Mouse (Mus musculus): ENCODE measurements at regions not wholly inside any gene's neighbourhood (a gene's known extent, or its start where the extent isn't known, plus 50 kb on each side); places are given as distances from the start of the nearest gene placed in this dataset.

GRCm38 (mm10) chr1:151078909-151079522 lies 85.8 kb upstream of the Hmcn1 start:
- Histone ChIP-seq H3K27ac (peak overlapping the region; percentile 93), H3K9ac (peak overlapping the region; percentile 64), H3K4me1 (peaks cover 65% of the 10 kb centered on the region), H3K36me3 (no peaks in the 10 kb centered on the region), H3K4me2 (peak overlapping the region; percentile 65), H3K4me3 (no peak overlapping the region), H3K27me3 (replicated peaks) (no peaks in the 10 kb centered on the region), H3K9me3 (replicated peaks) (no peaks in the 10 kb centered on the region)
- 30% methylated on average over 16 of the region's 16 CpGs for WGBS (ENCODE audit: insufficient replicate concordance)
- ATAC-seq = peak; percentile 58

- Histone ChIP-seq H3K4me3 (peak overlapping the region; percentile 22), H3K4me1 (peaks cover 61% of the 10 kb centered on the region), H3K27ac (peak overlapping the region; percentile 93), H3K27me3 (replicated peaks) (no peaks in the 10 kb centered on the region), H3K9ac (peak overlapping the region; percentile 64), H3K4me2 (peak overlapping the region; percentile 65), H3K9me3 (replicated peaks) (no peaks in the 10 kb centered on the region), H3K36me3 (no peaks in the 10 kb centered on the region)
- 34% methylated on average over 15 of the region's 15 CpGs for WGBS (ENCODE audit: insufficient replicate concordance)
- peak; percentile 95 for ATAC-seq
Measured at GRCm38 (mm10) chr1:151079614-151080360, 86.6 kb upstream of the Hmcn1 start.

GRCm38 (mm10) chr1:151080510-151080980 lies 87.3 kb upstream of the Hmcn1 start:
- Histone ChIP-seq H3K4me3 (no peak overlapping the region; the same call in 1 of the 2 replicates), H3K36me3 (no peaks in the 10 kb centered on the region), H3K27me3 (replicated peaks) (no peaks in the 10 kb centered on the region), H3K9ac (peak overlapping the region; percentile 68), H3K27ac (peak overlapping the region; percentile 93), H3K4me2 (peak overlapping the region; percentile 65), H3K9me3 (replicated peaks) (no peaks in the 10 kb centered on the region), H3K4me1 (peaks cover 57% of the 10 kb centered on the region)
- 40% methylated on average over 9 of the region's 9 CpGs for WGBS (ENCODE audit: insufficient replicate concordance)
- peak; percentile 34 for ATAC-seq

GRCm38 (mm10) chr1:151082510-151083033 lies 89.3 kb upstream of the Hmcn1 start:
- H3K27ac ChIP-seq = no peak overlapping the region; the same call in 1 of the 2 replicates
- no peak overlapping the region for H3K9ac ChIP-seq
- peaks cover 70% of the 10 kb centered on the region for H3K4me1 ChIP-seq
- H3K27me3 ChIP-seq (replicated peaks) = peaks cover 4% of the 10 kb centered on the region; the same call in 1 of the 2 replicates
- H3K4me3 ChIP-seq = no peak overlapping the region
- H3K4me2 ChIP-seq = no peak overlapping the region
- no peak for ATAC-seq
- H3K9me3 ChIP-seq (replicated peaks) = no peaks in the 10 kb centered on the region
- no peaks in the 10 kb centered on the region for H3K36me3 ChIP-seq
- 82% methylated on average over 5 of the region's 5 CpGs for WGBS (ENCODE audit: insufficient replicate concordance)

GRCm38 (mm10) chr1:151083806-151084205 lies 90.6 kb upstream of the Hmcn1 start:
- Histone ChIP-seq H3K4me3 (no peak overlapping the region), H3K9ac (no peak overlapping the region), H3K4me1 (peaks cover 70% of the 10 kb centered on the region), H3K27ac (no peak overlapping the region), H3K4me2 (no peak overlapping the region), H3K9me3 (replicated peaks) (no peaks in the 10 kb centered on the region), H3K27me3 (replicated peaks) (peaks cover 4% of the 10 kb centered on the region; the same call in 1 of the 2 replicates), H3K36me3 (no peaks in the 10 kb centered on the region)
- 28% methylated on average over 2 of the region's 2 CpGs for WGBS (ENCODE audit: insufficient replicate concordance)
- ATAC-seq = no peak

- no peaks in the 10 kb centered on the region for H3K36me3 ChIP-seq
- H3K9me3 ChIP-seq (replicated peaks) = no peaks in the 10 kb centered on the region
- no peak overlapping the region for H3K4me2 ChIP-seq
- H3K4me3 ChIP-seq = no peak overlapping the region
- WGBS (ENCODE audit: insufficient replicate concordance) = 72% methylated on average over 22 of the region's 22 CpGs
- H3K27ac ChIP-seq = no peak overlapping the region
- no peak for ATAC-seq
- H3K9ac ChIP-seq = no peak overlapping the region
- peaks cover 56% of the 10 kb centered on the region for H3K4me1 ChIP-seq
- H3K27me3 ChIP-seq (replicated peaks) = peaks cover 4% of the 10 kb centered on the region; the same call in 1 of the 2 replicates
Measured at GRCm38 (mm10) chr1:151086111-151086859, 93.0 kb upstream of the Hmcn1 start.

GRCm38 (mm10) chr1:151087151-151087660 lies 94.0 kb upstream of the Hmcn1 start:
- Histone ChIP-seq H3K27me3 (replicated peaks) (peaks cover 4% of the 10 kb centered on the region; the same call in 1 of the 2 replicates), H3K4me1 (peaks cover 49% of the 10 kb centered on the region), H3K4me3 (no peak overlapping the region), H3K27ac (no peak overlapping the region), H3K9ac (peak overlapping the region; percentile 1; the same call in 1 of the 2 replicates), H3K4me2 (no peak overlapping the region), H3K36me3 (no peaks in the 10 kb centered on the region), H3K9me3 (replicated peaks) (no peaks in the 10 kb centered on the region)
- no peak for ATAC-seq
- 53% methylated on average over 8 of the region's 8 CpGs for WGBS (ENCODE audit: insufficient replicate concordance)

GRCm38 (mm10) chr1:151087811-151088511 lies 94.4 kb upstream of the Gm47985 start:
- H3K9me3 ChIP-seq (replicated peaks) = no peaks in the 10 kb centered on the region
- no peaks in the 10 kb centered on the region for H3K36me3 ChIP-seq
- no peak for ATAC-seq
- H3K4me3 ChIP-seq = no peak overlapping the region
- peaks cover 4% of the 10 kb centered on the region; the same call in 1 of the 2 replicates for H3K27me3 ChIP-seq (replicated peaks)
- H3K4me2 ChIP-seq = no peak overlapping the region
- no peak overlapping the region for H3K27ac ChIP-seq
- peak overlapping the region; percentile 1; the same call in 1 of the 2 replicates for H3K9ac ChIP-seq
- peaks cover 49% of the 10 kb centered on the region for H3K4me1 ChIP-seq
- whole genome bisulfite sequencing (ENCODE audit: insufficient replicate concordance) = 76% methylated on average over 14 of the region's 14 CpGs

GRCm38 (mm10) chr1:151088535-151089125 lies 93.7 kb upstream of the Gm47985 start:
- peaks cover 53% of the 10 kb centered on the region for H3K4me1 ChIP-seq
- H3K4me3 ChIP-seq = no peak overlapping the region
- H3K9ac ChIP-seq = no peak overlapping the region
- no peak for ATAC-seq
- WGBS (ENCODE audit: insufficient replicate concordance) = 73% methylated on average over 11 of the region's 11 CpGs
- no peak overlapping the region for H3K27ac ChIP-seq
- no peaks in the 10 kb centered on the region for H3K9me3 ChIP-seq (replicated peaks)
- peaks cover 4% of the 10 kb centered on the region; the same call in 1 of the 2 replicates for H3K27me3 ChIP-seq (replicated peaks)
- H3K4me2 ChIP-seq = no peak overlapping the region
- no peaks in the 10 kb centered on the region for H3K36me3 ChIP-seq

- ATAC-seq = no peak
- Histone ChIP-seq H3K4me3 (no peak overlapping the region), H3K4me2 (no peak overlapping the region), H3K4me1 (peaks cover 71% of the 10 kb centered on the region), H3K27ac (peak overlapping the region; percentile 37; the same call in 1 of the 2 replicates), H3K27me3 (replicated peaks) (peaks cover 4% of the 10 kb centered on the region; the same call in 1 of the 2 replicates), H3K9me3 (replicated peaks) (no peaks in the 10 kb centered on the region), H3K9ac (no peak overlapping the region), H3K36me3 (no peaks in the 10 kb centered on the region)
- 71% methylated on average over 4 of the region's 4 CpGs for WGBS (ENCODE audit: insufficient replicate concordance)
Measured at GRCm38 (mm10) chr1:151092035-151092434, 90.3 kb upstream of the Gm47985 start.

Measured in liver, embryonic 12.5 days (tissue).